Mouse (Mus musculus) CH12.LX (cell line): ENCODE results near the gene Primpol.

Source experiments
- CTCF ChIP-seq, 2 experiments: IDR thresholded peaks in 1 of 2; conservative IDR thresholded peaks in 1 of 2; 2 replicates each; pipeline ENCODE4 v1.5.1; 2011 to 2012; ENCODE audit warnings: low read depth in 2 of 2, low read length in 2 of 2, improper control_type of control experiment in 1 of 2, inconsistent platforms in 1 of 2, mild to moderate bottlenecking in 1 of 2, moderate library complexity in 1 of 2
- EP300 ChIP-seq: IDR thresholded peaks from 2 replicates; pipeline ENCODE4 v1.6.1; 2011; ENCODE audit warnings: low read length, improper control_type of control experiment
- MAFK ChIP-seq: IDR thresholded peaks from 2 replicates; pipeline ENCODE4 v1.6.1; 2011; ENCODE audit warnings: low read length, improper control_type of control experiment; ENCODE audit not compliant: insufficient replicate concordance
- MAX ChIP-seq: IDR thresholded peaks from 2 replicates; pipeline ENCODE4 v1.6.1; 2011; ENCODE audit warnings: low read length, improper control_type of control experiment
- MYC ChIP-seq: IDR thresholded peaks from 2 replicates; pipeline ENCODE4 v1.6.1; 2011; ENCODE audit warnings: low read depth, mild to moderate bottlenecking, improper control_type of control experiment, low read length
- NRF1 ChIP-seq: IDR thresholded peaks from 2 replicates; pipeline ENCODE4 v1.6.1; 2014; ENCODE audit warnings: low read depth, mild to moderate bottlenecking, inconsistent platforms, low read length, improper control_type of control experiment, moderate library complexity
- POLR2A ChIP-seq: IDR thresholded peaks from 2 replicates; pipeline ENCODE4 v1.6.1; 2011; ENCODE audit warnings: low read depth, mild to moderate bottlenecking, improper control_type of control experiment, low read length
- ZMIZ1 ChIP-seq: IDR thresholded peaks from 2 replicates; pipeline ENCODE4 v1.6.1; 2012; ENCODE audit warnings: low read depth, mild to moderate bottlenecking, inconsistent platforms, low read length, improper control_type of control experiment

- TF ChIP-seq ZMIZ1 (no peak), MYC (no peak), MAFK (no peak), CTCF (conservative IDR thresholded peaks at IDR 0.05 in 1 of 2, IDR thresholded peaks at IDR 0.05 in 1 of 2; ENCODE audit: low read depth in 2 of 2, low read length in 2 of 2) (no peak), POLR2A (peak; percentile 27; the same call in 1 of the 2 replicates), EP300 (peak; percentile 43), MAX (no peak), NRF1 (no peak)
Observed at GRCm38 (mm10) chr8:46627881-46628280, 10.9 kb upstream of the Primpol start.
